Comparison of ENCODE assay signal across 8 mouse cellular contexts in the genomic region with DNA sequence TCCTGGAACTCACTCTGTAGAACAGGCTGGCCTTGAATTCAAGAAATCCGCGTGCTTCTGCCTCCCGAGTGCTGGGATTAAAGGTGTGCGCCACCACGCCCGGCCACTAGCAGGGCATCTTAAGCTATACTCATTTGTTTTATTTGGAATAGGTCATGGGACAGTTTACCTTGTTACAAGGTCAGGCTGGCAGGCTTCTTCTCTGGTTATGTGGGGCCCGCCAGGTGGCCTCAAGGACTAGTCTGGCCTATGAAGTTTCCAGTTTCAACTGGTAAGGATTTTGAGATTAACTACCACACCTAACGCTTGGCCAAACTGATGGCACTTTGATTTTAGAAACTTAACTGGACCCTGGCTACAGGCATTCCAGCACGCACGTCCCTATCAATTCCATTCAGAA. TPM values are rescaled to one million over a fixed set of nuclear protein-coding genes. Genes with fewer than 3 reads are reported as not detected.
DNase-seq lines count a peak whose midpoint lies in the region; ATAC-seq lines count a peak whose summit lies in the region.

No protein-coding gene starts in this region.

- peak overlapping the region; percentile 77 for H3K9ac ChIP-seq in forebrain, embryonic 12.5 days
- peak overlapping the region; percentile 81 for H3K9ac ChIP-seq in liver, embryonic 11.5 days (ENCODE audit: low read depth, low read length)
- H3K9ac ChIP-seq in stomach, embryonic 14.5 days (replicated peaks; ENCODE audit: low read depth, low read length): peak overlapping the region; percentile 32; the same call in 1 of the 2 replicates

- peak; percentile 19 for ATAC-seq in CD4-positive, CD25-positive, alpha-beta regulatory T cell, adult 4 months
- ATAC-seq in forebrain, embryonic 12.5 days (ENCODE audit: low FRiP score): no peak; the same call in 1 of the 2 replicates
- ATAC-seq in liver, embryonic 11.5 days (replicated peaks; ENCODE audit: low FRiP score): peak; percentile 32; the same call in 1 of the 2 replicates
- peak; percentile 8; the same call in 1 of the 2 replicates for ATAC-seq in stomach, embryonic 14.5 days (ENCODE audit: insufficient number of reproducible peaks, insufficient read depth, low FRiP score, low read depth)

- peak overlapping the region; percentile 57 for H3K4me2 ChIP-seq in forebrain, embryonic 12.5 days
- peak overlapping the region; percentile 81 for H3K4me2 ChIP-seq in liver, embryonic 11.5 days
- H3K4me2 ChIP-seq in stomach, embryonic 14.5 days (replicated peaks; ENCODE audit: low read depth, low read length): peak overlapping the region; percentile 37

- H3K9me3 ChIP-seq in forebrain, embryonic 12.5 days: no peaks in the 10 kb centered on the region
- no peaks in the 10 kb centered on the region for H3K9me3 ChIP-seq in liver, embryonic 11.5 days (ENCODE audit: control insufficient read depth, low read length)
- no peaks in the 10 kb centered on the region for H3K9me3 ChIP-seq in stomach, embryonic 14.5 days (ENCODE audit: control insufficient read depth, low read depth, low read length)

- 0 out of 2 replicates have a peak, but pooled peaks cover 4% of the 10 kb centered on the region for H3K36me3 ChIP-seq in forebrain, embryonic 12.5 days (replicated peaks)
- H3K36me3 ChIP-seq in liver, embryonic 11.5 days (ENCODE audit: control insufficient read depth, insufficient read depth, low read length): no peaks in the 10 kb centered on the region
- H3K36me3 ChIP-seq in stomach, embryonic 14.5 days (ENCODE audit: control insufficient read depth, insufficient read depth, low read length): no peaks in the 10 kb centered on the region

- 24% methylated on average over 10 of the region's 10 CpGs for WGBS in forebrain, embryonic 12.5 days
- 25% methylated on average over 10 of the region's 10 CpGs for WGBS in liver, embryonic 11.5 days
- 15% methylated on average over 10 of the region's 10 CpGs for WGBS in stomach, embryonic 14.5 days

- peaks cover 28% of the 10 kb centered on the region for H3K4me1 ChIP-seq in forebrain, embryonic 12.5 days
- peaks cover 6% of the 10 kb centered on the region for H3K4me1 ChIP-seq in liver, embryonic 11.5 days (replicated peaks; ENCODE audit: control insufficient read depth, insufficient read depth, low read length)
- peaks cover 14% of the 10 kb centered on the region for H3K4me1 ChIP-seq in stomach, embryonic 14.5 days (ENCODE audit: control insufficient read depth, insufficient read depth, low read length)

- peak; percentile 15 for DNase-seq in gastrocnemius, adult 18-20 months (ENCODE audit: low spot score)
- DNase-seq in gastrocnemius, postnatal 14 days: no peak
- no peak for DNase-seq in liver, embryonic 11.5 days (ENCODE audit: low spot score)
- DNase-seq in retina, postnatal 1 day: no peak
- DNase-seq in adrenal gland, adult 18-20 months (ENCODE audit: low spot score in 2 of 2): no peak

- peak overlapping the region; percentile 74 for H3K4me3 ChIP-seq in forebrain, embryonic 12.5 days (replicated peaks)
- peak overlapping the region; percentile 91 for H3K4me3 ChIP-seq in liver, embryonic 11.5 days (ENCODE audit: low read depth, low read length)
- peak overlapping the region; percentile 93 for H3K4me3 ChIP-seq in stomach, embryonic 14.5 days (ENCODE audit: low read depth, low read length)

- intact Hi-C loops in gastrocnemius, postnatal 14 days (cut with DNase I; ENCODE audit: low total_unique reads): no loop called here

- no peaks in the 10 kb centered on the region for H3K27me3 ChIP-seq in forebrain, embryonic 12.5 days
- no peaks in the 10 kb centered on the region for H3K27me3 ChIP-seq in liver, embryonic 11.5 days (replicated peaks; ENCODE audit: control insufficient read depth, insufficient read depth, low read length)
- H3K27me3 ChIP-seq in stomach, embryonic 14.5 days (ENCODE audit: control insufficient read depth, insufficient read depth, low read length): no peaks in the 10 kb centered on the region

- H3K27ac ChIP-seq in forebrain, embryonic 12.5 days: peak overlapping the region; percentile 84
- H3K27ac ChIP-seq in liver, embryonic 11.5 days (ENCODE audit: low read depth, low read length): peak overlapping the region; percentile 55
- peak overlapping the region; percentile 87 for H3K27ac ChIP-seq in stomach, embryonic 14.5 days (ENCODE audit: low read length)

RNA-seq across cellular contexts. Expression of a gene that starts 0.4 kb away (rescaled TPM):
- total RNA-seq in gastrocnemius, adult 18-20 months (2021): 1 to 10 TPM; 2.5 to 3.3 TPM
- 1 to 10 TPM; 3.2 to 4.2 TPM for total RNA-seq in gastrocnemius, postnatal 14 days (2021)
- polyA plus RNA-seq in CD4-positive, CD25-positive, alpha-beta regulatory T cell, adult 4 months (2017; shearing (Covaris generic)): 10 to 100 TPM; 32.5 to 35.5 TPM
- 14.1 and 14.2 TPM in 2 replicates for polyA plus RNA-seq in forebrain, embryonic 12.5 days (2016; fragmentation: Nextera tagmentation; extraction: Ambion mirVana)
- polyA plus RNA-seq in liver, embryonic 11.5 days (2014; fragmentation: Nextera tagmentation; extraction: Ambion mirVana): 7.4 and 9.3 TPM in 2 replicates
- polyA plus RNA-seq in stomach, embryonic 14.5 days (2014; fragmentation: Nextera tagmentation; extraction: Ambion mirVana): 13.5 and 14.0 TPM in 2 replicates
- 10 to 100 TPM in 1 of 2 experiments, 1 to 10 TPM in 1; 7.3 to 10.7 TPM for total RNA-seq in adrenal gland, adult 18-20 months (2021)

RNA-seq across cellular contexts. Expression of a gene that starts 5.3 kb away (rescaled TPM):
- total RNA-seq in gastrocnemius, adult 18-20 months (2021): 10 to 100 TPM; 17.7 to 21.3 TPM
- 10 to 100 TPM; 16.2 to 16.7 TPM for total RNA-seq in gastrocnemius, postnatal 14 days (2021)
- polyA plus RNA-seq in CD4-positive, CD25-positive, alpha-beta regulatory T cell, adult 4 months (2017; shearing (Covaris generic)): 1 to 10 TPM; 6.7 to 9.5 TPM
- polyA plus RNA-seq in forebrain, embryonic 12.5 days (2016; fragmentation: Nextera tagmentation; extraction: Ambion mirVana): 52.9 and 56.1 TPM in 2 replicates
- polyA plus RNA-seq in liver, embryonic 11.5 days (2014; fragmentation: Nextera tagmentation; extraction: Ambion mirVana): 17.0 and 20.8 TPM in 2 replicates
- 38.6 and 40.5 TPM in 2 replicates for polyA plus RNA-seq in stomach, embryonic 14.5 days (2014; fragmentation: Nextera tagmentation; extraction: Ambion mirVana)
- 10 to 100 TPM; 23.0 to 27.2 TPM for total RNA-seq in adrenal gland, adult 18-20 months (2021)
